Mouse (Mus musculus): ENCODE results near the gene Lamtor2. TPM values are rescaled to one million over a fixed set of nuclear protein-coding genes. Genes with fewer than 3 reads are reported as not detected.

The Lamtor2 gene
- polyA plus RNA-seq, 1 experiment = 123 TPM

GRCm38 (mm10) chr3:88571856-88572255, 19.0 kb upstream of the Lamtor2 start:
- TF ChIP-seq GATA1 (IDR thresholded peaks at IDR 0.05; ENCODE audit: low read length) = no peak

- TF ChIP-seq GATA1 (IDR thresholded peaks at IDR 0.05; ENCODE audit: low read length) = no peak
These were observed 17.5 kb upstream of the Lamtor2 start for GRCm38 (mm10) chr3:88570341-88570740.

GRCm38 (mm10) chr3:88569694-88570093, 16.8 kb upstream of the Lamtor2 start:
- no peak for TF ChIP-seq GATA1 (IDR thresholded peaks at IDR 0.05; ENCODE audit: low read length)

GRCm38 (mm10) chr3:88569093-88569492, 16.2 kb upstream of the Lamtor2 start:
- TF ChIP-seq GATA1 (IDR thresholded peaks at IDR 0.05; ENCODE audit: low read length) = no peak

- no peak for TF ChIP-seq GATA1 (IDR thresholded peaks at IDR 0.05; ENCODE audit: low read length)
These were observed 15.7 kb upstream of the Lamtor2 start for GRCm38 (mm10) chr3:88568615-88569014.

- TF ChIP-seq GATA1 (IDR thresholded peaks at IDR 0.05; ENCODE audit: low read length) = no peak
These were observed 15.0 kb upstream of the Lamtor2 start for GRCm38 (mm10) chr3:88567892-88568291.

- no peak for TF ChIP-seq GATA1 (IDR thresholded peaks at IDR 0.05; ENCODE audit: low read length)
These were observed 13.7 kb upstream of the Lamtor2 start for GRCm38 (mm10) chr3:88566536-88567061.

- TF ChIP-seq GATA1 (IDR thresholded peaks at IDR 0.05; ENCODE audit: low read length) = no peak
These were observed 13.2 kb upstream of the Lamtor2 start for GRCm38 (mm10) chr3:88566116-88566515.

GRCm38 (mm10) chr3:88563966-88564365, 11.1 kb upstream of the Lamtor2 start:
- TF ChIP-seq GATA1 (IDR thresholded peaks at IDR 0.05; ENCODE audit: low read length) = no peak

GRCm38 (mm10) chr3:88563442-88563841, 10.6 kb upstream of the Lamtor2 start:
- TF ChIP-seq GATA1 (IDR thresholded peaks at IDR 0.05; ENCODE audit: low read length) = no peak

- TF ChIP-seq GATA1 (IDR thresholded peaks at IDR 0.05; ENCODE audit: low read length) = no peak
These were observed 9.1 kb upstream of the Lamtor2 start for GRCm38 (mm10) chr3:88561989-88562388.

GRCm38 (mm10) chr3:88559596-88559995, 6.7 kb upstream of the Lamtor2 start:
- TF ChIP-seq GATA1 (IDR thresholded peaks at IDR 0.05; ENCODE audit: low read length) = no peak

GRCm38 (mm10) chr3:88556616-88557015, 3.7 kb upstream of the Lamtor2 start:
- TF ChIP-seq GATA1 (IDR thresholded peaks at IDR 0.05; ENCODE audit: low read length) = no peak

- no peak for TF ChIP-seq GATA1 (IDR thresholded peaks at IDR 0.05; ENCODE audit: low read length)
These were observed 2.9 kb upstream of the Lamtor2 start for GRCm38 (mm10) chr3:88555731-88556130.

- TF ChIP-seq GATA1 (IDR thresholded peaks at IDR 0.05; ENCODE audit: low read length) = no peak
These were observed 2.3 kb upstream of the Lamtor2 start for GRCm38 (mm10) chr3:88555069-88555605.

GRCm38 (mm10) chr3:88553880-88554586, 1.2 kb upstream of the Lamtor2 start:
- TF ChIP-seq GATA1 (IDR thresholded peaks at IDR 0.05; ENCODE audit: low read length) = no peak

GRCm38 (mm10) chr3:88553525-88553879, 628 bp upstream of the Lamtor2 start, which contains the start of gene Ubqln4:
Gene Ubqln4 (plus strand): TSS chr3:88553758.
- no peak for TF ChIP-seq GATA1 (IDR thresholded peaks at IDR 0.05; ENCODE audit: low read length)

All from G1E-ER4 (cell line).